Mouse (Mus musculus) heart, embryonic 12.5 days (tissue): ENCODE measurements around the gene Fam3b. TPM values are rescaled to one million over a fixed set of nuclear protein-coding genes. Genes with fewer than 3 reads are reported as not detected.

Source experiments
- ATAC-seq: fragments of 200-750 bp; cut with Nextera tagmentation; 2 replicates; pipeline ENCODE4 v1.8.0; 2017; ENCODE audit warnings: moderate TSS enrichment, moderate library complexity; ENCODE audit not compliant: insufficient number of reproducible peaks, low FRiP score
- H3K27ac ChIP-seq: fragments of 300-500 bp; sonication (generic); 2 replicates; pipeline ENCODE4 v1.5.1; 2016; ENCODE audit warnings: mild to moderate bottlenecking, moderate library complexity; ENCODE audit not compliant: poor library complexity, severe bottlenecking
- H3K27me3 ChIP-seq: fragments of 300-500 bp; sonication (generic); replicated peaks from 2 replicates; pipeline ENCODE4 v1.6.1; 2016; ENCODE audit warnings: mild to moderate bottlenecking, moderate library complexity
- H3K36me3 ChIP-seq: fragments of 300-500 bp; sonication (generic); 2 replicates; pipeline ENCODE4 v1.6.1; 2016; ENCODE audit warnings: mild to moderate bottlenecking, moderate library complexity
- H3K4me1 ChIP-seq: fragments of 300-500 bp; sonication (generic); replicated peaks from 2 replicates; pipeline ENCODE4 v1.6.1; 2016; ENCODE audit warnings: mild to moderate bottlenecking
- H3K4me2 ChIP-seq: fragments of 300-500 bp; sonication (generic); 2 replicates; pipeline ENCODE4 v1.6.1; 2016; ENCODE audit warnings: mild to moderate bottlenecking, moderate library complexity
- H3K4me3 ChIP-seq: fragments of 300-500 bp; sonication (generic); 2 replicates; pipeline ENCODE4 v1.5.1; 2016; ENCODE audit warnings: mild to moderate bottlenecking
- H3K9ac ChIP-seq: fragments of 300-500 bp; sonication (generic); 2 replicates; pipeline ENCODE4 v1.6.1; 2016; ENCODE audit warnings: mild to moderate bottlenecking, moderate library complexity
- H3K9me3 ChIP-seq: fragments of 300-500 bp; sonication (generic); replicated peaks from 2 replicates; pipeline ENCODE4 v1.6.1; 2016; ENCODE audit warnings: mild to moderate bottlenecking, moderate library complexity
- WGBS: fragments of 180-500 bp; shearing (Covaris S2); methylation state at CpG from one replicate; pipeline ENCODE4 v1.1.7; 2016; 5-methylcytosine and 5-hydroxymethylcytosine counted together
- polyA plus RNA-seq: library from polyadenylated mRNA; unstranded; fragments of >200 nt; fragmentation: Nextera tagmentation; extraction: Ambion mirVana; gene quantifications from 2 replicates; pipeline ENCODE4 v1.2.1, GENCODE M21; 2016

Fam3b gene
- polyA plus RNA-seq, 1 experiment from 2014 or later, result not detected

GRCm38 (mm10) chr16:97459831-97460230 is 54.8 kb downstream of the Fam3b start:
- whole genome bisulfite sequencing, result 82% methylated on average over 1 of the region's 1 CpGs

GRCm38 (mm10) chr16:97447386-97447785 is 67.2 kb downstream of the Fam3b start:
- no peaks in the 10 kb centered on the region for H3K27me3 ChIP-seq
- ATAC-seq, result no peak
- no peak overlapping the region for H3K4me3 ChIP-seq
- no peak overlapping the region for H3K4me2 ChIP-seq
- H3K27ac ChIP-seq, result no peak overlapping the region
- no peaks in the 10 kb centered on the region for H3K36me3 ChIP-seq
- no peaks in the 10 kb centered on the region for H3K4me1 ChIP-seq
- H3K9ac ChIP-seq, result no peak overlapping the region
- no peaks in the 10 kb centered on the region for H3K9me3 ChIP-seq

More at GRCm38 (mm10) chr16:97459831-97460230, 54.8 kb downstream of the Fam3b start:
- Histone ChIP-seq H3K4me2 (no peak overlapping the region), H3K4me3 (no peak overlapping the region), H3K27ac (no peak overlapping the region), H3K27me3 (0 out of 2 replicates have a peak, but pooled peaks cover 6% of the 10 kb centered on the region), H3K4me1 (no peaks in the 10 kb centered on the region), H3K9me3 (peaks cover 9% of the 10 kb centered on the region), H3K9ac (no peak overlapping the region), H3K36me3 (no peaks in the 10 kb centered on the region)
- no peak for ATAC-seq

GRCm38 (mm10) chr16:97443670-97444263 is 70.8 kb downstream of the Fam3b start:
- Histone ChIP-seq H3K9ac (no peak overlapping the region), H3K9me3 (no peaks in the 10 kb centered on the region), H3K27me3 (no peaks in the 10 kb centered on the region), H3K4me2 (no peak overlapping the region), H3K4me3 (no peak overlapping the region), H3K36me3 (no peaks in the 10 kb centered on the region), H3K27ac (no peak overlapping the region), H3K4me1 (no peaks in the 10 kb centered on the region)
- WGBS, result 47% methylated on average over 14 of the region's 14 CpGs
- ATAC-seq, result peak; percentile 39; the same call in 1 of the 2 replicates

- WGBS, result 73% methylated on average over 9 of the region's 9 CpGs
- ATAC-seq, result no peak
These were observed 72.6 kb downstream of the Fam3b start for GRCm38 (mm10) chr16:97441967-97442366.

GRCm38 (mm10) chr16:97438191-97438590 is 76.4 kb downstream of the Fam3b start:
- Histone ChIP-seq H3K9ac (no peak overlapping the region), H3K9me3 (no peaks in the 10 kb centered on the region), H3K27ac (no peak overlapping the region), H3K4me1 (no peaks in the 10 kb centered on the region), H3K27me3 (no peaks in the 10 kb centered on the region), H3K4me2 (no peak overlapping the region), H3K4me3 (no peak overlapping the region), H3K36me3 (peaks cover 9% of the 10 kb centered on the region; the same call in 1 of the 2 replicates)
- ATAC-seq, result no peak
- WGBS, result 57% methylated on average over 3 of the region's 3 CpGs

More at GRCm38 (mm10) chr16:97441967-97442366, 72.6 kb downstream of the Fam3b start:
- Histone ChIP-seq H3K4me3 (no peak overlapping the region), H3K4me1 (no peaks in the 10 kb centered on the region), H3K9me3 (no peaks in the 10 kb centered on the region), H3K9ac (no peak overlapping the region), H3K27ac (no peak overlapping the region), H3K27me3 (no peaks in the 10 kb centered on the region), H3K36me3 (peaks cover 3% of the 10 kb centered on the region; the same call in 1 of the 2 replicates), H3K4me2 (no peak overlapping the region)

- Histone ChIP-seq H3K27me3 (no peaks in the 10 kb centered on the region), H3K36me3 (peaks cover 9% of the 10 kb centered on the region; the same call in 1 of the 2 replicates), H3K4me2 (no peak overlapping the region), H3K4me3 (no peak overlapping the region), H3K9me3 (no peaks in the 10 kb centered on the region), H3K4me1 (no peaks in the 10 kb centered on the region), H3K27ac (no peak overlapping the region), H3K9ac (no peak overlapping the region)
- no peak for ATAC-seq
- WGBS, result 32% methylated on average over 1 of the region's 1 CpGs
These were observed 77.1 kb downstream of the Fam3b start for GRCm38 (mm10) chr16:97437448-97438056.

GRCm38 (mm10) chr16:97434206-97434605 is 80.4 kb downstream of the Fam3b start:
- H3K4me3 ChIP-seq, result no peak overlapping the region
- no peaks in the 10 kb centered on the region for H3K9me3 ChIP-seq
- no peaks in the 10 kb centered on the region for H3K4me1 ChIP-seq
- peaks cover 9% of the 10 kb centered on the region; the same call in 1 of the 2 replicates for H3K36me3 ChIP-seq
- H3K4me2 ChIP-seq, result no peak overlapping the region
- ATAC-seq, result no peak
- 83% methylated on average over 2 of the region's 2 CpGs for WGBS
- H3K27ac ChIP-seq, result no peak overlapping the region
- no peaks in the 10 kb centered on the region for H3K27me3 ChIP-seq
- no peak overlapping the region for H3K9ac ChIP-seq

- ATAC-seq, result no peak
- Histone ChIP-seq H3K9ac (no peak overlapping the region), H3K27me3 (no peaks in the 10 kb centered on the region), H3K4me2 (no peak overlapping the region), H3K9me3 (no peaks in the 10 kb centered on the region), H3K27ac (no peak overlapping the region), H3K4me1 (no peaks in the 10 kb centered on the region), H3K4me3 (no peak overlapping the region), H3K36me3 (0 out of 2 replicates have a peak, but pooled peaks cover 4% of the 10 kb centered on the region)
- WGBS, result 51% methylated on average over 4 of the region's 4 CpGs
These were observed 83.3 kb downstream of the Fam3b start for GRCm38 (mm10) chr16:97431328-97431727.

- Histone ChIP-seq H3K4me2 (no peak overlapping the region), H3K36me3 (0 out of 2 replicates have a peak, but pooled peaks cover 3% of the 10 kb centered on the region), H3K9me3 (no peaks in the 10 kb centered on the region), H3K4me1 (no peaks in the 10 kb centered on the region), H3K4me3 (no peak overlapping the region), H3K27ac (no peak overlapping the region), H3K27me3 (no peaks in the 10 kb centered on the region), H3K9ac (no peak overlapping the region)
- ATAC-seq, result no peak
- WGBS, result 83% methylated on average over 4 of the region's 4 CpGs
These were observed 84.5 kb downstream of the Fam3b start for GRCm38 (mm10) chr16:97430091-97430490.

- no peak overlapping the region for H3K4me2 ChIP-seq
- H3K9ac ChIP-seq, result no peak overlapping the region
- no peak for ATAC-seq
- WGBS, result 75% methylated on average over 3 of the region's 3 CpGs
- no peaks in the 10 kb centered on the region for H3K9me3 ChIP-seq
- H3K4me1 ChIP-seq, result no peaks in the 10 kb centered on the region
- H3K4me3 ChIP-seq, result no peak overlapping the region
- no peak overlapping the region for H3K27ac ChIP-seq
- H3K27me3 ChIP-seq, result no peaks in the 10 kb centered on the region
- 0 out of 2 replicates have a peak, but pooled peaks cover 3% of the 10 kb centered on the region for H3K36me3 ChIP-seq
These were observed 86.6 kb downstream of the Fam3b start for GRCm38 (mm10) chr16:97428026-97428425.

- Histone ChIP-seq H3K36me3 (0 out of 2 replicates have a peak, but pooled peaks cover 3% of the 10 kb centered on the region), H3K9me3 (no peaks in the 10 kb centered on the region), H3K27me3 (no peaks in the 10 kb centered on the region), H3K4me3 (no peak overlapping the region), H3K27ac (no peak overlapping the region), H3K4me2 (no peak overlapping the region), H3K4me1 (0 out of 2 replicates have a peak, but pooled peaks cover 7% of the 10 kb centered on the region), H3K9ac (no peak overlapping the region)
- ATAC-seq, result no peak
- 41% methylated on average over 1 of the region's 1 CpGs for WGBS
These were observed 91.0 kb downstream of the Fam3b start for GRCm38 (mm10) chr16:97423627-97424026.
